Mouse (Mus musculus) liver, adult 2 months (tissue): ENCODE measurements around the gene Pnpla1. TPM values are rescaled to one million over a fixed set of nuclear protein-coding genes. Genes with fewer than 3 reads are reported as not detected.
A peak's percentile ranks its signal among the peaks of the same experiment; 100 is the strongest.

ENCODE experiments used
- DNase-seq: peaks from one replicate; pipeline ENCODE4 v3.0.0-alpha.2; 2011; ENCODE audit warnings: low read depth, low spot score; ENCODE audit errors: extremely low read depth
- H3K27ac ChIP-seq: fragments of 200-500 bp; replicated peaks from 2 replicates; pipeline ENCODE4 v1.5.1; 2012; ENCODE audit warnings: low read depth, mild to moderate bottlenecking, control low read depth, inconsistent platforms, low read length; ENCODE audit not compliant: insufficient read depth
- H3K27me3 ChIP-seq: fragments of 200-500 bp; 2 replicates; pipeline ENCODE4 v1.6.1; 2012; ENCODE audit warnings: mild to moderate bottlenecking, moderate library complexity, low read length, inconsistent platforms; ENCODE audit not compliant: control insufficient read depth, insufficient read depth
- H3K36me3 ChIP-seq: fragments of 200-500 bp; 2 replicates; pipeline ENCODE4 v1.6.1; 2012; ENCODE audit warnings: low read length, inconsistent platforms; ENCODE audit not compliant: control insufficient read depth, insufficient read depth
- H3K4me1 ChIP-seq: fragments of 200-500 bp; 2 replicates; pipeline ENCODE4 v1.6.1; 2011; ENCODE audit warnings: low read length; ENCODE audit not compliant: control insufficient read depth, insufficient read depth
- H3K4me3 ChIP-seq: fragments of 200-500 bp; 2 replicates; pipeline ENCODE4 v1.5.1; 2011; ENCODE audit warnings: low read depth, mild to moderate bottlenecking, control low read depth, low read length, moderate library complexity; ENCODE audit not compliant: insufficient read depth
- H3K79me2 ChIP-seq: fragments of 200-500 bp; 2 replicates; pipeline ENCODE4 v1.6.1; 2012; ENCODE audit warnings: inconsistent platforms, mild to moderate bottlenecking, low read length, moderate library complexity; ENCODE audit not compliant: control insufficient read depth, insufficient read depth
- H3K9ac ChIP-seq: fragments of 200-500 bp; 2 replicates; pipeline ENCODE4 v1.6.1; 2012; ENCODE audit warnings: low read depth, mild to moderate bottlenecking, control low read depth, inconsistent platforms, low read length
- CTCF ChIP-seq: fragments of 200-500 bp; IDR thresholded peaks from 2 replicates; pipeline ENCODE4 v1.5.1; 2011; ENCODE audit warnings: low read depth, low read length, control low read depth
- POLR2A ChIP-seq: fragments of 200-500 bp; IDR thresholded peaks from 2 replicates; pipeline ENCODE4 v1.6.1; 2011; ENCODE audit warnings: low read length, control low read depth; ENCODE audit not compliant: insufficient read depth; ENCODE audit errors: extremely low read depth
- WGBS: fragments of 180-500 bp; shearing (Covaris S2); methylation state at CpG from one replicate; pipeline ENCODE4 v1.1.7; 2018; 5-methylcytosine and 5-hydroxymethylcytosine counted together
- polyA plus RNA-seq: library from polyadenylated mRNA; depleted of rRNA; stranded (reverse); fragments of >200 nt; gene quantifications from 2 replicates; pipeline ENCODE4 v1.2.3, GENCODE M21; 2012
- total RNA-seq: library from RNA; depleted of rRNA; stranded (reverse); fragments of >200 nt; gene quantifications from 2 replicates; pipeline ENCODE4 v1.2.3, GENCODE M21; 2014

Pnpla1 gene
- total and polyA plus RNA-seq, 2 experiments, result not detected

DNA sequence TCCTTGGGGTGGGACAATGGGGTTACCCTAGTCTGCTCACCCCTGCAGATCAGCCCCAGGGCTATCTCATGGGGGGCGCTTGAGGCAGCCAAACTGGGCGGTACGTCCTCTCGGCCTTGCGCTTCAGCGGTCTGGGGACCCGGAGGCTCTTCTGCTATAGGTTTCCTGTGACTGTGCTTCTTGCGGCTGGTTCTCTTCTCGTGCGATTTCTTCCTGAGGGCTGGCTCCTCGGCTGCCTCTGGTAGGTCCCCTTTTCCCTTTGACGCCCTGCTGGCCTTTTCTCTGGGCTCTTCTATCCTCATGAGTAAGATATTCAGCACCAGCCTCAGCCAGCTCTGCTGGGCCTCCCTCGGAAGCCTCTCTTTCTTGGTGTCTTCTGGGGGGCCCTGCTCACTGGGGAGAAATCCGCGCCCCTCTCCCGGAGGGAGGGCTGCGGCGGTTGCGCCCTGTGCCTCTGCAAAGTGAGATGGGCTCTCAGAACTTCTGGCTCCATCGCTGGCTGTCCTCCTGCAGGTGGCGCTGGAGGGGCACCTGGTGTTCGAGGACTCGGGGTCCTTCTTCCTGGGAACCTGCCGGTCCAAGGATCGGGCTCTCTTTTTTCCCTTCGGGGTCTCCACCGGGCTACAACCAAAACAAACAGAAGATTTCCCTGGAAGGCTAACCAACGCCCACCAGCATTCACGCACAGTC lies 51.2 kb downstream of the Pnpla1 start:
- H3K9ac ChIP-seq, result no peak overlapping the region
- H3K4me3 ChIP-seq, result no peak overlapping the region
- H3K79me2 ChIP-seq, result no peaks in the 10 kb centered on the region
- peak; percentile 79 for TF ChIP-seq CTCF
- TF ChIP-seq POLR2A, result no peak
- H3K27ac ChIP-seq, result no peak overlapping the region
- peaks cover 10% of the 10 kb centered on the region for H3K4me1 ChIP-seq
- no peaks in the 10 kb centered on the region for H3K27me3 ChIP-seq
- 15% methylated on average over 29 of the region's 29 CpGs for WGBS
- H3K36me3 ChIP-seq, result no peaks in the 10 kb centered on the region
- DNase-seq, result no peak

- Histone ChIP-seq H3K4me1 (peaks cover 10% of the 10 kb centered on the region), H3K79me2 (no peaks in the 10 kb centered on the region), H3K4me3 (no peak overlapping the region), H3K36me3 (no peaks in the 10 kb centered on the region), H3K9ac (no peak overlapping the region), H3K27me3 (no peaks in the 10 kb centered on the region), H3K27ac (no peak overlapping the region)
- 34% methylated on average over 7 of the region's 7 CpGs for WGBS
- peak; percentile 70 for TF ChIP-seq CTCF
- TF ChIP-seq POLR2A, result no peak
- DNase-seq, result peak; percentile 79
These were observed 51.9 kb downstream of the Pnpla1 start for GRCm38 (mm10) chr17:28910139-28910538.

DNA sequence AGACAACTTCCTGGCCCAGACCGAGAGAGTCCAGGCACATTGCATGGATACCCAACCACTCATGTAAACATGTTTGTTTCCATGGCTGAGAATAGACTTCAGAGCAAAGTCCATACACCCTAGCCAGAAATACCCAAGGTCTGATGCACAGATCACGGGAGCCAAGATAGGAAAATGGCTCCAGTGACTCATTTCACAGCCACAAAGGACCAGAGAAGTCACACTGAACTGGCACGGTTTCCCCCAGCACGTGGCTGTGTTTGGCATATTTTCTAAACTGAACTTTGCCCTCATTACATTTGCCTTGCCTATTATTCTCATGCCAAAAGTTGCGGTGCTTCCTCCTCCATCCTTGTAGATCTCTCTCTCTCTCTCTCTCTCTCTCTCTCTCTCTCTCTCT lies 55.0 kb downstream of the Pnpla1 start:
- Histone ChIP-seq H3K27me3 (no peaks in the 10 kb centered on the region), H3K4me1 (peaks cover 10% of the 10 kb centered on the region), H3K36me3 (no peaks in the 10 kb centered on the region), H3K27ac (no peak overlapping the region), H3K79me2 (no peaks in the 10 kb centered on the region), H3K4me3 (no peak overlapping the region), H3K9ac (no peak overlapping the region)
- TF ChIP-seq POLR2A, result no peak
- TF ChIP-seq CTCF, result no peak
- peak; percentile 85 for DNase-seq
- 15% methylated on average over 5 of the region's 5 CpGs for WGBS

GRCm38 (mm10) chr17:28913940-28914339 lies 55.7 kb downstream of the Pnpla1 start:
- H3K79me2 ChIP-seq, result no peaks in the 10 kb centered on the region
- no peaks in the 10 kb centered on the region for H3K27me3 ChIP-seq
- WGBS, result 48% methylated on average over 6 of the region's 6 CpGs
- no peak overlapping the region for H3K4me3 ChIP-seq
- peak; percentile 35 for DNase-seq
- no peak for TF ChIP-seq POLR2A
- no peak for TF ChIP-seq CTCF
- H3K27ac ChIP-seq, result no peak overlapping the region
- H3K4me1 ChIP-seq, result peaks cover 10% of the 10 kb centered on the region
- H3K36me3 ChIP-seq, result no peaks in the 10 kb centered on the region
- no peak overlapping the region for H3K9ac ChIP-seq

- H3K4me1 ChIP-seq, result peaks cover 6% of the 10 kb centered on the region
- no peak within 1 kb of the TSS for H3K9ac ChIP-seq
- no peaks in the 10 kb centered on the region for H3K79me2 ChIP-seq
- 87% methylated on average over 12 of the region's 12 CpGs for WGBS
- DNase-seq, result no peak
- H3K36me3 ChIP-seq, result no peaks in the 10 kb centered on the region
- no peaks in the 10 kb centered on the region for H3K27me3 ChIP-seq
- no peak within 1 kb of the TSS for H3K27ac ChIP-seq
- no peak within 1 kb of the TSS for H3K4me3 ChIP-seq
- TF ChIP-seq CTCF, result no peak
- TF ChIP-seq POLR2A, result no peak
These were observed 56.9 kb downstream of the Pnpla1 start, which contains the start of gene 4930539E08Rik for GRCm38 (mm10) chr17:28915060-28915628. 4930539E08Rik (minus strand) TSS chr17:28915324.

- whole genome bisulfite sequencing, result 100% methylated on average over 1 of the region's 1 CpGs
- TF ChIP-seq CTCF, result no peak
- H3K4me1 ChIP-seq, result peaks cover 6% of the 10 kb centered on the region
- no peaks in the 10 kb centered on the region for H3K79me2 ChIP-seq
- H3K27ac ChIP-seq, result no peak overlapping the region
- DNase-seq, result no peak
- H3K9ac ChIP-seq, result no peak overlapping the region
- H3K4me3 ChIP-seq, result no peak overlapping the region
- H3K27me3 ChIP-seq, result no peaks in the 10 kb centered on the region
- no peaks in the 10 kb centered on the region for H3K36me3 ChIP-seq
These were observed 58.3 kb downstream of the Pnpla1 start for GRCm38 (mm10) chr17:28916520-28916919.
